Mouse (Mus musculus) large intestine, adult 2 months (tissue): ENCODE measurements around the gene Scgb2b12. TPM values are rescaled to one million over a fixed set of nuclear protein-coding genes. Genes with fewer than 3 reads are reported as not detected.
"Not testable (repeated sequence)": the region's sequence is repeated elsewhere in the genome, so short reads cannot be mapped to it uniquely, and the experiment has no call there.

ENCODE experiments used
- DNase-seq: peaks from one replicate; pipeline ENCODE4 v3.0.0-alpha.2; 2012; ENCODE audit warnings: low read depth, low spot score
- WGBS: fragments of 180-500 bp; shearing (Covaris S2); methylation state at CpG from one replicate; pipeline ENCODE4 v1.1.7; 2018; 5-methylcytosine and 5-hydroxymethylcytosine counted together
- polyA plus RNA-seq: library from polyadenylated mRNA; depleted of rRNA; stranded (reverse); fragments of >200 nt; gene quantifications from 2 replicates; pipeline ENCODE4 v1.2.3, GENCODE M21; 2012; rRNA removed

The Scgb2b12 gene
- polyA plus RNA-seq = not detected in 2 replicates

DNA sequence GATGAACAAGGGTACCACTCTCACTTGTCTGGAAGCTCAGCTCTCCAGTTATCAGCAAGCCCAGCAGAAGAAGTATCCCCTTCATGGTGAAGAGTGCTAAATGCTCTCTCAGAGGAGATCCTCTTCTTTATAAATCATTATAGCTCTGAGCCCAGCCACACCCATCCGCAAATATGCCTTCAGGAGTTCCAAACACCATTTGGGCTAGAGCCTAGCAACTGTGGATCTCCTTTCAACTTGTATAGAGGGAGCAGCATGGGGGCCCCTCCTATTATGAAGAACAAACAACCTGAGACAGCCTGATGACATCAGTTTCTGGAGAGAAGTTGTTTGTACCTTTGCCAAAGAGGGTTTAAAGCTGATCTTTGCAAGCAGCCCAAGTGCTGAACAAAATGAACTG lies at the start of gene Scgb2b12:
Scgb2b12 (minus strand) TSS at position 101 of the 400 bp plus-strand sequence.
- 68% methylated on average over 1 of the region's 1 CpGs for WGBS
- DNase-seq = not testable (repeated sequence)

- WGBS = 44% methylated on average over 3 of the region's 3 CpGs
- not testable (repeated sequence) for DNase-seq
Measured at GRCm38 (mm10) chr7:32333882-32334281, 6.8 kb upstream of the Scgb2b12 start, which contains the start of gene Scgb1b12. Gene Scgb1b12, plus strand, starts transcription at chr7:32334182.

Other genes with a start within 250 kb of the Scgb2b12 start
- not detected in 2 replicates for gene Scgb1b10, start 226.4 kb downstream of the Scgb2b12 start, polyA plus RNA-seq
- gene Scgb2b11, start 116.1 kb downstream of the Scgb2b12 start, polyA plus RNA-seq = not detected in 2 replicates
- gene Scgb1b11, start 104.4 kb downstream of the Scgb2b12 start, polyA plus RNA-seq = not detected in 2 replicates
- not detected in 2 replicates for gene Scgb1b12, start 6.9 kb upstream of the Scgb2b12 start, polyA plus RNA-seq
- not detected in 2 replicates for gene Scgb1b29, start 114.3 kb upstream of the Scgb2b12 start, polyA plus RNA-seq